Mouse (Mus musculus) MEL (cell line): ENCODE measurements at regions not wholly inside any gene's neighbourhood (a gene's known extent, or its start where the extent isn't known, plus 50 kb on each side); places are given as distances from the start of the nearest gene placed in this dataset.

ENCODE experiments used
- DNase-seq: peaks from one replicate; pipeline ENCODE4 v3.0.0; 2011; ENCODE audit warnings: low read depth, low spot score
- H3K27ac ChIP-seq: 2 replicates; pipeline ENCODE4 v1.5.1; 2012; ENCODE audit warnings: low read depth, mild to moderate bottlenecking, control low read depth, low read length, moderate library complexity; ENCODE audit not compliant: control insufficient read depth
- H3K27me3 ChIP-seq, 2 experiments: fragments of 150-350 bp in 1 of 2; sonication (generic) in 1 of 2; 2 replicates each; pipeline ENCODE4 v1.6.1; 2012; ENCODE audit warnings: low read length in 2 of 2, mild to moderate bottlenecking in 2 of 2, improper control_type of control experiment in 1 of 2, moderate library complexity in 1 of 2; ENCODE audit not compliant: insufficient read depth in 2 of 2, control insufficient read depth in 1 of 2
- H3K36me3 ChIP-seq, 2 experiments: 2 replicates each; pipeline ENCODE4 v1.6.1; 2012 to 2014; ENCODE audit warnings: low read length in 2 of 2, improper control_type of control experiment in 1 of 2, inconsistent platforms in 1 of 2, mild to moderate bottlenecking in 1 of 2; ENCODE audit not compliant: insufficient read depth in 2 of 2, control insufficient read depth in 1 of 2
- H3K4me1 ChIP-seq, 2 experiments: fragments of 150-350 bp in 1 of 2; sonication (generic) in 1 of 2; 2 replicates each; pipeline ENCODE4 v1.6.1; 2012; ENCODE audit warnings: low read length in 2 of 2, improper control_type of control experiment in 1 of 2, mild to moderate bottlenecking in 1 of 2; ENCODE audit not compliant: insufficient read depth in 2 of 2, control insufficient read depth in 1 of 2
- H3K4me3 ChIP-seq, 2 experiments: fragments of 150-350 bp in 1 of 2; sonication (generic) in 1 of 2; 2 replicates each; pipeline ENCODE4 v1.5.1; 2012; ENCODE audit warnings: low read depth in 2 of 2, low read length in 2 of 2, mild to moderate bottlenecking in 2 of 2, moderate library complexity in 2 of 2, control low read depth in 1 of 2, improper control_type of control experiment in 1 of 2; ENCODE audit not compliant: control insufficient read depth in 1 of 2, insufficient read depth in 1 of 2
- H3K79me2 ChIP-seq: 2 replicates; pipeline ENCODE4 v1.6.1; 2012; ENCODE audit warnings: mild to moderate bottlenecking, low read length, moderate library complexity; ENCODE audit not compliant: control insufficient read depth, poor library complexity, insufficient read depth
- H3K9ac ChIP-seq: 2 replicates; pipeline ENCODE4 v1.6.1; 2012; ENCODE audit warnings: low read depth, mild to moderate bottlenecking, control low read depth, low read length, moderate library complexity; ENCODE audit not compliant: control insufficient read depth, poor library complexity, severe bottlenecking
- H3K9me3 ChIP-seq: fragments of 150-350 bp; sonication (generic); replicated peaks from 2 replicates; pipeline ENCODE4 v1.6.1; 2012; ENCODE audit warnings: mild to moderate bottlenecking, low read length, improper control_type of control experiment, moderate library complexity; ENCODE audit not compliant: insufficient read depth
- BHLHE40 ChIP-seq: IDR thresholded peaks from 2 replicates; pipeline ENCODE4 v1.6.1; 2012; ENCODE audit warnings: low read depth, mild to moderate bottlenecking, inconsistent platforms, low read length, improper control_type of control experiment, borderline replicate concordance
- ETS1 ChIP-seq: IDR thresholded peaks from 2 replicates; pipeline ENCODE4 v1.6.1; 2012; ENCODE audit warnings: low read depth, mild to moderate bottlenecking, inconsistent platforms, low read length, improper control_type of control experiment, moderate library complexity
- GATA1 ChIP-seq: IDR thresholded peaks from 2 replicates; pipeline ENCODE4 v1.6.1; 2011; ENCODE audit warnings: low read depth, low read length, improper control_type of control experiment
- KAT2A ChIP-seq: conservative IDR thresholded peaks from 2 replicates; pipeline ENCODE4 v1.6.1; 2012; ENCODE audit warnings: low read depth, low read length, improper control_type of control experiment, inconsistent platforms
- MAX ChIP-seq: IDR thresholded peaks from 2 replicates; pipeline ENCODE4 v1.6.1; 2011; ENCODE audit warnings: low read length, improper control_type of control experiment
- MEF2A ChIP-seq: IDR thresholded peaks from 2 replicates; pipeline ENCODE4 v1.6.1; 2014; ENCODE audit warnings: low read depth, mild to moderate bottlenecking, inconsistent platforms, low read length, improper control_type of control experiment; ENCODE audit not compliant: poor library complexity, insufficient replicate concordance, severe bottlenecking; ENCODE audit errors: extremely low read depth
- MXI1 ChIP-seq: IDR thresholded peaks from 2 replicates; pipeline ENCODE4 v1.6.1; 2011; ENCODE audit warnings: mild to moderate bottlenecking, low read depth, low read length, improper control_type of control experiment
- MYB ChIP-seq: IDR thresholded peaks from 2 replicates; pipeline ENCODE4 v1.6.1; 2011; ENCODE audit warnings: mild to moderate bottlenecking, low read depth, low read length, improper control_type of control experiment
- RAD21 ChIP-seq: IDR thresholded peaks from 2 replicates; pipeline ENCODE4 v1.6.1; 2011; ENCODE audit warnings: mild to moderate bottlenecking, low read depth, low read length, improper control_type of control experiment
- SIN3A ChIP-seq: IDR thresholded peaks from 2 replicates; pipeline ENCODE4 v1.6.1; 2012; ENCODE audit warnings: low read length, improper control_type of control experiment, inconsistent platforms
- TAL1 ChIP-seq: IDR thresholded peaks from 2 replicates; pipeline ENCODE4 v1.6.1; 2012; ENCODE audit warnings: mild to moderate bottlenecking, inconsistent platforms, low read length, moderate library complexity, mixed read lengths
- ZMIZ1 ChIP-seq: IDR thresholded peaks from 2 replicates; pipeline ENCODE4 v1.6.1; 2012; ENCODE audit warnings: low read depth, mild to moderate bottlenecking, inconsistent platforms, low read length, improper control_type of control experiment, moderate library complexity
- ZNF384 ChIP-seq: IDR thresholded peaks from 2 replicates; pipeline ENCODE4 v1.6.1; 2012; ENCODE audit warnings: low read depth, mild to moderate bottlenecking, inconsistent platforms, low read length, improper control_type of control experiment

GRCm38 (mm10) chr15:38570735-38571134, 1145.4 kb downstream of the 4930447A16Rik start (continued):
- TF ChIP-seq MXI1 = no peak

- H3K79me2 ChIP-seq = no peaks in the 10 kb centered on the region
- H3K27me3 ChIP-seq = peaks cover 0 to 2% of the 10 kb centered on the region in 2 experiments; a peak in 2 of 4 replicates
- H3K27ac ChIP-seq = no peak overlapping the region
- DNase-seq = peak; percentile 37
- no peaks in the 10 kb centered on the region for H3K36me3 ChIP-seq
- peaks cover 0 to 4% of the 10 kb centered on the region in 2 experiments; a peak in 1 of 4 replicates for H3K4me1 ChIP-seq
- H3K4me3 ChIP-seq = no peak overlapping the region
- H3K9ac ChIP-seq = no peak overlapping the region
- H3K9me3 ChIP-seq = no peaks in the 10 kb centered on the region
- TF ChIP-seq RAD21 = no peak
- TF ChIP-seq MAX = no peak
- 0 out of 2 replicates have a peak, but pooled peaks have one; percentile 11 for TF ChIP-seq GATA1
Observed at GRCm38 (mm10) chr15:38572652-38573051, 1147.3 kb downstream of the 4930447A16Rik start.

GRCm38 (mm10) chr15:38574447-38574846, 1149.1 kb downstream of the 4930447A16Rik start:
- H3K27ac ChIP-seq = no peak overlapping the region

GRCm38 (mm10) chr15:38575254-38575653, 1149.9 kb downstream of the 4930447A16Rik start:
- no peaks in the 10 kb centered on the region for H3K9me3 ChIP-seq
- H3K27me3 ChIP-seq = peaks cover 0 to 2% of the 10 kb centered on the region in 2 experiments; a peak in 2 of 4 replicates
- H3K27ac ChIP-seq = no peak overlapping the region
- DNase-seq = no peak
- no peaks in the 10 kb centered on the region for H3K79me2 ChIP-seq
- H3K4me1 ChIP-seq = no peaks in the 10 kb centered on the region
- no peak overlapping the region for H3K4me3 ChIP-seq
- TF ChIP-seq TAL1 (no peak), ETS1 (no peak), BHLHE40 (no peak), MAX (no peak), MEF2A (no peak), SIN3A (no peak), ZMIZ1 (no peak), ZNF384 (no peak), KAT2A (no peak), MXI1 (no peak), RAD21 (no peak)
- TF ChIP-seq, all 39 proteins: peak for 0
- Histone ChIP-seq H3K36me3 (no peaks in the 10 kb centered on the region), H3K9ac (no peak overlapping the region)

More at GRCm38 (mm10) chr15:38574447-38574846, 1149.1 kb downstream of the 4930447A16Rik start:
- no peaks in the 10 kb centered on the region for H3K9me3 ChIP-seq
- H3K27me3 ChIP-seq = peaks cover 0 to 2% of the 10 kb centered on the region in 2 experiments; a peak in 2 of 4 replicates
- TF ChIP-seq MXI1 (no peak), MYB (no peak)
- no peak overlapping the region for H3K9ac ChIP-seq
- no peaks in the 10 kb centered on the region for H3K4me1 ChIP-seq
- no peak overlapping the region for H3K4me3 ChIP-seq
- no peaks in the 10 kb centered on the region for H3K79me2 ChIP-seq
- H3K36me3 ChIP-seq = no peaks in the 10 kb centered on the region
- no peak for DNase-seq
